Mouse (Mus musculus): ENCODE measurements at regions not wholly inside any gene's neighbourhood (a gene's known extent, or its start where the extent isn't known, plus 50 kb on each side); places are given as distances from the start of the nearest gene placed in this dataset.

DNA sequence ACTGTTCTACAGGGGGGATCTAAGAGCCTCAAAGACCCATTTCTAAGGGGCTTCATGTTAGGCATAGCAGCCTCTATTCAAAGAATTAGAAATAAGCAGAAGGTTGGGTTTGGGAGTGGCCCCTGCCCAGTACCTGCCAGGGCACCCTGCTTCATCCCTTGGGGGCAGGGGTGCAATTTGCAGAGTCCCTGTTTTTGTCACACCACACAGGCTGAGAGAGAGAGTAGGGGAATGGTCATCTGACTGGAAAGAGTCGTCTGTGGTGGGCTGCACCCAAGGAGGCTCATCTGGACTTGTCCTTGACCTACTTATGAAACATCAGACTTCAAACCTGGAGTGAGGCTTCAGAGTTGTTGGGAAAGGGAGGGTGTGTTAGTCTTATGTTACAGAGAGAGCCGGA, 382.3 kb downstream of the Vrk1 start:
- DNase-seq (ENCODE audit: low spot score in 2 of 2) = no peak

GRCm38 (mm10) chr12:106399085-106399484, 389.1 kb downstream of the Vrk1 start:
- DNase-seq (ENCODE audit: low spot score in 2 of 2) = no peak

GRCm38 (mm10) chr12:106411075-106411474, 401.0 kb downstream of the Vrk1 start:
- no peak for DNase-seq (ENCODE audit: low spot score in 2 of 2)

DNA sequence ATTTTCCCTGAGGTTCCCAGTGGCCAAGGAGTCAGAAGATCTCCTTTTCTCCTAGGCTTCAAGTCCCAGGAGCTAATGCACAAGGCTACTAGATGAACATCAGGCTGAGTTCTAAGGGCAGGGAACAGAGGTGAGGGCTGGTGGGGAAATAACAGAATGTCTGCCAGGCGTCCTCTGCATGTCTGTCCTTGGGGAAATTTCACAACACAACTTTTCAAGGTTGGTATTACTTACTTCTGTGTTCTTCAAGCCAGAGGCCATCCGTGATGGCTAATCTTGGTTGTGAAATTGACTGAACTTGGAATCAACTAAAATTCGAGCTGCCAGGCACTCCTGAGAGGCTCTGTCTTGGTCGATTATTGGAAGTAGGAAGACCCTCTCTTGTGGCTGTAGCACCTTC, 416.6 kb downstream of the Vrk1 start:
- DNase-seq (ENCODE audit: low spot score in 2 of 2) = no peak

DNA sequence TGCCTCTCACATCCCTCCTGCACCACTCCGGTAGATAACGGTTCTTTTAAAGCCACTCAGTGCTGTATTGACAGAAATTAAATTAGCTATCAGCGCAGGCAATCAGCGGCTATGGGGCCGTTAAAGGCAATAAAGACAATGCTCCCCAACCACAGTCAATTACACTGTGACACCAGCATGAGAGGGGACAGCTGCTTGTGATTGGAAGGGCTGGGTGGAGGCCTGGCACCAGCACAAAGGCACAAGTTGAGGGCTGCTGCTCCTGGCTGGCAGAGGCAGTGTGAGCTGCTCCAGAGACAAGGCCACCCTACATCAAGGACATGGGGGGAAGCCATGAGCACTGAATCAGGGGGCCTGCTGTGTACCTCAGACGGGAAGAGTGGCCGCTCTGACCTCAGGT, 420.0 kb downstream of the Vrk1 start:
- no peak for DNase-seq (ENCODE audit: low spot score in 2 of 2)

GRCm38 (mm10) chr12:106445151-106445550, 435.1 kb downstream of the Vrk1 start:
- no peak for DNase-seq (ENCODE audit: low spot score in 2 of 2)

GRCm38 (mm10) chr12:106445976-106446375, 435.9 kb downstream of the Vrk1 start:
- DNase-seq (ENCODE audit: low spot score in 2 of 2) = no peak

GRCm38 (mm10) chr12:106446876-106447532, 437.0 kb downstream of the Vrk1 start:
- DNase-seq (ENCODE audit: low spot score in 2 of 2) = no peak

DNA sequence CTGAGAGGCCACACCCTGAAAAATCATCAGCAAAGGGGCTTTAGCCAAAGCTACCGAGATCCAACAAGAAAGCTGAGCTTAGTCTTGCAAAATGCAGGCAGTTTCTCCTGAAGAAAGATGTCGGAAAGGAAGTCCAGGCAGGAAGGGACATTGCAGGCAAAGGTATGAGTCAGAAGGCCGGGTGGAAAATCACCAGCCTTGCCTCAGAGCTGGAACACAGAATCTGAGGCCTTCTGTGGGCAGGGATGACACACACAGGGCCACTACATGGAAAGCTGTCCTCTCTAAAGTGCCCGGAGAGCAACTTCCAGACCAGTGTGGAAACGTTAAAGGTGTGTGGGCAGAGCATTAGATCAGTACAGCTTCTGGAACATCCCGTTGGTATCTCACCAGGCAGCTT, 438.5 kb downstream of the Vrk1 start:
- DNase-seq (ENCODE audit: low spot score in 2 of 2) = no peak

DNA sequence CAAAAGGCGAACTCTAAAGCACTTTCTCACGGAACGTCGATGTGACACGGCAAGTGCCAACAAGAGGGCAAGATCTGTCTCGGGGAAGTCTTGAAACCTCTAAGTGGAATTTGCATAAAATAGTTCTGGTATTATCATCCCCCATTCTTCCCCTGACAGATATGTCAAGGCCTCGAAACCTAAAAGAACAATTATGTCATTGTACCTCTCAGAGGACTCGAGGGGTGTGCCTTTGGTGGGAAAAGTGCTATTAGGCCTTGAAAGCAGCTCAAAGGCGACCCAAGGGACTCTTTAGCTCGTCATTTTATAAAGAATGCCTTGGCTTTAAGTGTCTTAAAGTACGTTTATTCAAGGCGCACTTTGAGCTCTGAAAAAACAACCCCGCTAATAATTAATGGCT, 443.5 kb downstream of the Vrk1 start:
- no peak for DNase-seq (ENCODE audit: low spot score in 2 of 2)

DNA sequence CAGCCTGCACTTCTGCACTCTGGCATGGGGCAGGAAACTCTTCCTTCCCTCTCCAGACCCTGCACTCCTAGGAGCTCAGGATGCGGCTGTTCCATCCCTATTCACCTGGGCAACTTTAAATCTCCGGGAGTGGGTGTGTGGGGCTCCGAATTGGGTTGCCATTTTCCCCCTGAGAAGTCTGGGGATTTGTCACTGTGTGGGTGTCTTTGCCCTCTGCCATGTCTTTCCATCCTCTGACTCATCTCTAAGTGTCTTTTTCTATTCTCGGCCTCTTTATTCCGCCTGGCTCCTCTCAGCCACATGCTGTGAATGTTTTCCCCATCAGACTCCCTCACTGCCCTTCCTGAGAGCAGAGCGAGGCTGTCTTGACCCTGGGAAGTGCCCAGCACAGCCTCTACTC, 448.2 kb downstream of the Vrk1 start:
- no peak for DNase-seq (ENCODE audit: low spot score in 2 of 2)

GRCm38 (mm10) chr12:106460650-106461049, 450.6 kb downstream of the Vrk1 start:
- no peak for DNase-seq (ENCODE audit: low spot score in 2 of 2)

DNA sequence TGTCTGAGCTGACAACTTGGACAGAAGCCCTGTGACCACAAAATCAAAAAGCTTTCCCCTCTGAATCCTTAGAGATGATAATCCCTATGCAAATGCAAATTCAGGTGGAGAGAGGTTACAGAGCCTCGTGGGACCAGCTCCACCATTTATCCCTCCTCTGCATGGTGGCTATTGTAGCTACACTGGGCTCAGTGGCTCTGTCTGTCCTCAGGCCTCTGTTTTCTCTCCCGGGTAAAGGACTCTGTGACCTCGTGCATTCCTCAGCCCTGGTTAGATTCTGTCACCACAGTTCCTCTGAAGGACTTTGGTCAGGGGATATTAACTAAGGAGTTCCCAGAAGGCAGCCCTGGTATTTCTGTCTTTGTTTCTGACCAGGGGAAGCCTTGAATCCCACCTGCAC, 452.3 kb downstream of the Vrk1 start:
- no peak for DNase-seq (ENCODE audit: low spot score in 2 of 2)

- DNase-seq (ENCODE audit: low spot score in 2 of 2) = no peak
Observed at GRCm38 (mm10) chr12:106464701-106465100, 454.7 kb downstream of the Vrk1 start.

- DNase-seq (ENCODE audit: low spot score in 2 of 2) = no peak
Observed at GRCm38 (mm10) chr12:106468173-106468860, 458.3 kb downstream of the Vrk1 start.

DNA sequence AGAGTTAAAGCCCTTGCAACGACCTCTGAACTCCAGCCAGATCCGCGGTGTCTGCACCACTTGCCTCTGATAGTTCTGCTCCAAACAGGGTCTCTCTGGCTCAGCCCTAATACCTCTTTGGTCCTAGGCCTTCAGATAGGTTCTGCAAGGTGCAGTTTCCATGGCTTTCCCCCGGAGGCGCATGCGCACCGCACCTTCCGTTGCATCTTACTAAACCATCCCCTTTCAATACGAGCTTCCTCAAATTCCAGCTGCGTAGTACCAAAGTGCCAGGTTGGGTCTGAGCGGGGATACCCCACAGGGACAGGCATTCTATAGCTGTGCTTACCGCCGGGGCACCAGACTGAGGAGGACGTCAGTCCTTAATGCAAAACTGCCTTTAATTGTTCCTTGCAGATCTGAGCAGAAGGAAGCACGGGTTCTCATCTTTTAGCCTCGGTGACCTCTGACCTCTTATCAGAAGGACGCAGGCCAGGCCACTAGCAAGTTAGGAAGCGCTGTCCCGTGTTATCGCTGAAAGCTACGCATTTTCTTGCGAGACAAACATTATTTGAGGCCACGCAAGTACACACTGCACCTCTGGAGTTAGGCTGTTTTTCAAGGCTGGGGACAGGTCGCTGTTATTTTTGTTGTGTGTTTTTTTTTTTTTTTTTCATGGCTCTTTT, 464.6 kb downstream of the Vrk1 start:
- no peak for DNase-seq (ENCODE audit: low spot score in 2 of 2)

- no peak for DNase-seq (ENCODE audit: low spot score in 2 of 2)
Observed at GRCm38 (mm10) chr12:106475486-106476050, 465.5 kb downstream of the Vrk1 start.

GRCm38 (mm10) chr12:106477040-106477665, 467.1 kb downstream of the Vrk1 start:
- no peak for DNase-seq (ENCODE audit: low spot score in 2 of 2)

DNA sequence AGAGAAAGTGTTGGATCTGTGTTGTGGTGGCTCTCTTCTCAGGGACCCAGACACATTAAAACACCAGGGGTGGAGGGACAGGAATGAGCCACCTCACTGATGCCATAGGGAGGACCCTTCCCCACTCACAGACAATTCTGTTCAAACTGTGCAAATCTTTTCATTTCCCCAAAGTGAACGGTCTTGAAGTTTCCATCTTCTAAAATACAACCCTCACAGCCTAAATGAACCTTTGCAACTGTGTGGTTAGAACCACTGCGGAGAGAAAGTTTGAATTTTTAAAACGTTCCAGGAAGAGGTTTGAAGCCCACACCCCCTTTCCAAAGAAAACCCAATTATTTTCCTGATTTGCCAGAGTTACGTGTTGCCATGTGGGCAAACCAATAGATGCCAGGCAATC, 467.7 kb downstream of the Vrk1 start:
- DNase-seq (ENCODE audit: low spot score in 2 of 2) = no peak

GRCm38 (mm10) chr12:106478381-106478781, 468.4 kb downstream of the Vrk1 start:
- DNase-seq (ENCODE audit: low spot score in 2 of 2) = no peak

DNA sequence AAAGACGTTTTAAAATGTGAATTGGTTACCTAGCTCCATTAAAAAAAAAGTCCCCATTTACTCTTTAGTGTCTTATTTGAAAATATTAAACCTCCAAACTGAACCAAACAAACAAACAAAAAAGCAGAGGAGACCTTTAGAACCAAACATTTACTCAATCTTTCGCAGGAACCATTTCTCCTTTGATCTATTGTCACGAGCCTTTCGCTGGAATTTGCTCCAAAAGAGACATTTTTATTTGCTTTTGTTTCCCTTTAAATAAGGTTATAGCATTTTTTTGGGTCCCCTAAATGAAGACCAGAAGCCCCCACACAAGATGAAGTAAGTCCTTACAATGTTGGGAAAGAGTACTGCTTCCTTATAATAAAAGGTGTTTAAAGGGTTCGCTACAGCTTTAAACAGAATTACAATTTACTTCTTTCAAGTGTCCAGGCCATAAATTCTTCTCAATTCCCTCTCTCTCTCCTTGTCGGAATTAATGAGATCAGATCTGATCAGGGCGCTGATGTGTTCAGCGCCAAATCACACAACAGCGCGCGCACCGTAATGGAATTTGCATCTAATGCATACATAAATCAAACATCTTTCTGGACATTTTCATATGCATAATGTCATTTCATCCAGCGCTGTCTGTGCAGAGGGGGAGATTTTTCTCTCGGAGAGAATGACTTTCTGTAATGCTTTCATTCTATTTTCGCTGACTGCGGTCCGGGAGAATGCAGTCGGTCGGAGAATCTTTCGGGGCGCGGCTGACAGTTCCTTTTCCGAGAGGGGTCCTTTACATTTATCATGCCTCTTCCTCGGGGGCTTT, 469.2 kb downstream of the Vrk1 start:
- DNase-seq (ENCODE audit: low spot score in 2 of 2) = no peak

- DNase-seq (ENCODE audit: low spot score in 2 of 2) = no peak
Observed at GRCm38 (mm10) chr12:106479878-106480194, 469.8 kb downstream of the Vrk1 start.
